Mouse (Mus musculus): ENCODE results near the gene Raf1.

GRCm38 (mm10) chr6:115650476-115651427 is 25.7 kb downstream of the Raf1 start:
- TF ChIP-seq CTCF (IDR thresholded peaks at IDR 0.05; ENCODE audit: borderline replicate concordance, control insufficient read depth, extremely low read depth, insufficient read depth, low read length, poor library complexity): no peak
- TF ChIP-seq POLR2A (IDR thresholded peaks at IDR 0.05; ENCODE audit: control insufficient read depth, extremely low read depth, insufficient read depth, low read length, poor library complexity): no peak

Data from thymus, adult 2 months (tissue).